ENCODE assay signal across 10 mouse cellular contexts in genomic region chr12:9580041-9580905, GRCm38 (mm10). TPM values are rescaled to one million over a fixed set of nuclear protein-coding genes. Genes with fewer than 3 reads are reported as not detected.
DNase-seq lines count a peak whose midpoint lies in the region; ATAC-seq and TF ChIP-seq lines count a peak whose summit lies in the region.
"Had no signal": no experiment of that assay in that cellular context is flagged by ENCODE, and none has a peak within 500 bp of the region (broad histone marks: within the 10 kb centered on the region; RNA-seq: fewer than 3 reads in every experiment).

No protein-coding gene starts in this region.

- WGBS in forebrain, postnatal 0 days = 2% methylated on average over 33 of the region's 33 CpGs
- WGBS in forebrain, embryonic 14.5 days = 1% methylated on average over 33 of the region's 33 CpGs
- WGBS in heart, adult 2 months = 9% methylated on average over 33 of the region's 33 CpGs
- WGBS in limb, embryonic 13.5 days = 4% methylated on average over 33 of the region's 33 CpGs

- no peaks in the 10 kb centered on the region for H3K4me1 ChIP-seq in forebrain, postnatal 0 days (ENCODE audit: insufficient read depth)
- H3K4me1 ChIP-seq in forebrain, embryonic 14.5 days (ENCODE audit: control insufficient read depth, insufficient read depth, low read length) = peaks cover 2% of the 10 kb centered on the region; the same call in 1 of the 2 replicates
- H3K4me1 ChIP-seq in heart, adult 2 months (ENCODE audit: control insufficient read depth, insufficient read depth, low read length) = no peaks in the 10 kb centered on the region
- peaks cover 69% of the 10 kb centered on the region for H3K4me1 ChIP-seq in limb, embryonic 13.5 days

- no peak for TF ChIP-seq CTCF in forebrain, postnatal 0 days (IDR thresholded peaks at IDR 0.05; ENCODE audit: low read depth)
- TF ChIP-seq CTCF in heart, adult 2 months (IDR thresholded peaks at IDR 0.05) = no peak

- no peaks in the 10 kb centered on the region for H3K79me2 ChIP-seq in heart, adult 2 months (replicated peaks; ENCODE audit: control insufficient read depth, insufficient read depth, low read length)

- H3K27ac ChIP-seq in forebrain, postnatal 0 days (ENCODE audit: low read depth, low read length) = no peak overlapping the region
- no peak overlapping the region for H3K27ac ChIP-seq in forebrain, embryonic 14.5 days (ENCODE audit: low read depth, low read length)
- no peak overlapping the region for H3K27ac ChIP-seq in heart, adult 2 months
- H3K27ac ChIP-seq in limb, embryonic 13.5 days = no peak overlapping the region
- H3K27ac ChIP-seq: macrophage had no signal

- peak; percentile 49 for DNase-seq in forebrain, postnatal 0 days
- no peak for DNase-seq in forebrain, embryonic 14.5 days (ENCODE audit: low spot score)
- DNase-seq in ES-CJ7 (ENCODE audit: low read depth, low spot score) = peak; percentile 55
- DNase-seq in heart, adult 2 months = peak; percentile 53 to 54
- DNase-seq in frontal cortex, postnatal 36 days (ENCODE audit: low spot score in 2 of 2) = no peak
- no peak for DNase-seq in left cerebral cortex, adult 8-10 months (ENCODE audit: low spot score in 2 of 2)

- H3K9ac ChIP-seq in forebrain, postnatal 0 days = no peak overlapping the region
- no peak overlapping the region for H3K9ac ChIP-seq in forebrain, embryonic 14.5 days (ENCODE audit: low read length)
- no peak overlapping the region for H3K9ac ChIP-seq in heart, adult 2 months (ENCODE audit: low read depth, low read length)
- peak overlapping the region; percentile 59 for H3K9ac ChIP-seq in limb, embryonic 13.5 days

- no peak for TF ChIP-seq POLR2A in heart, adult 2 months (IDR thresholded peaks at IDR 0.05; ENCODE audit: insufficient read depth, low read depth, low read length)

- ATAC-seq in forebrain, postnatal 0 days = no peak
- ATAC-seq in forebrain, embryonic 14.5 days = no peak
- no peak for ATAC-seq in limb, embryonic 13.5 days (ENCODE audit: low FRiP score, low read depth)
- ATAC-seq in cerebellum, adult (ENCODE audit: insufficient number of reproducible peaks, low FRiP score, low TSS enrichment) = no peak

- H3K4me2 ChIP-seq in forebrain, postnatal 0 days (ENCODE audit: low read depth) = no peak overlapping the region
- no peak overlapping the region for H3K4me2 ChIP-seq in forebrain, embryonic 14.5 days (ENCODE audit: low read length)
- peak overlapping the region; percentile 73 for H3K4me2 ChIP-seq in limb, embryonic 13.5 days (replicated peaks)

- no peak overlapping the region for H3K4me3 ChIP-seq in forebrain, postnatal 0 days (ENCODE audit: low read depth, low read length)
- no peak overlapping the region for H3K4me3 ChIP-seq in forebrain, embryonic 14.5 days (ENCODE audit: low read depth, low read length)
- H3K4me3 ChIP-seq in heart, adult 2 months = no peak overlapping the region
- H3K4me3 ChIP-seq in limb, embryonic 13.5 days = peak overlapping the region; percentile 70
- H3K4me3 ChIP-seq: erythroblast, embryonic 14.5 days had no signal

- intact Hi-C loops in heart, adult 2 months (cut with DNase I) = no loop called here

- no peak for TF ChIP-seq EP300 in heart, adult 2 months (IDR thresholded peaks at IDR 0.05; ENCODE audit: insufficient read depth, low read depth, low read length)

- peaks cover 71% of the 10 kb centered on the region for H3K27me3 ChIP-seq in forebrain, postnatal 0 days (ENCODE audit: insufficient read depth, low read length)
- H3K27me3 ChIP-seq in forebrain, embryonic 14.5 days (replicated peaks; ENCODE audit: control insufficient read depth, insufficient read depth, low read length) = peaks cover 87% of the 10 kb centered on the region
- peaks cover 10% of the 10 kb centered on the region for H3K27me3 ChIP-seq in heart, adult 2 months (ENCODE audit: control insufficient read depth, insufficient read depth, low read length)
- H3K27me3 ChIP-seq in limb, embryonic 13.5 days = peaks cover 78% of the 10 kb centered on the region

- H3K36me3 ChIP-seq in forebrain, postnatal 0 days (ENCODE audit: insufficient read depth) = no peaks in the 10 kb centered on the region
- H3K36me3 ChIP-seq in forebrain, embryonic 14.5 days (ENCODE audit: control insufficient read depth, insufficient read depth, low read length) = no peaks in the 10 kb centered on the region
- no peaks in the 10 kb centered on the region for H3K36me3 ChIP-seq in heart, adult 2 months (ENCODE audit: control insufficient read depth, insufficient read depth, low read length)
- 0 out of 2 replicates have a peak, but pooled peaks cover 8% of the 10 kb centered on the region for H3K36me3 ChIP-seq in limb, embryonic 13.5 days

- no peaks in the 10 kb centered on the region for H3K9me3 ChIP-seq in forebrain, postnatal 0 days (ENCODE audit: low read length)
- no peaks in the 10 kb centered on the region for H3K9me3 ChIP-seq in forebrain, embryonic 14.5 days (replicated peaks; ENCODE audit: control insufficient read depth, low read length)
- no peaks in the 10 kb centered on the region for H3K9me3 ChIP-seq in limb, embryonic 13.5 days

RNA-seq across cellular contexts. Expression of gene Osr1, which starts 10.4 kb away (rescaled TPM):
- 4.2 and 8.4 TPM in 2 replicates for total RNA-seq in forebrain, postnatal 0 days (2014; rRNA removed)
- polyA plus RNA-seq in forebrain, postnatal 0 days (2015; fragmentation: Nextera tagmentation; extraction: Ambion mirVana) = 5.6 and 7.4 TPM in 2 replicates
- 5.4 and 8.7 TPM in 2 replicates for polyA plus RNA-seq in forebrain, embryonic 14.5 days (2014; fragmentation: Nextera tagmentation; extraction: Ambion mirVana)
- total RNA-seq in heart, adult 2 months (2021) = 1 to 10 TPM; 3.7 to 4.0 TPM
- polyA plus RNA-seq in heart, adult 2 months (2012; rRNA removed) = 6.4 and 15.2 TPM in 2 replicates
- polyA plus RNA-seq in limb, embryonic 13.5 days (2015; fragmentation: Nextera tagmentation; extraction: Ambion mirVana) = 83.2 and 95.3 TPM in 2 replicates
- 1 to 10 TPM; 3.4 to 5.1 (median 3.5) TPM for total RNA-seq in left cerebral cortex, adult 8-10 months (2022)
- polyA plus RNA-seq: erythroblast, embryonic 14.5 days; macrophage had no signal

Comparison
In these comparisons a context has a peak if more than half of its experiments do, and no peak if none do; other contexts are left out.
1. DNase-seq: peak in forebrain, postnatal 0 days (single experiment), ES-CJ7 (single experiment) and heart, adult 2 months (2 of 2); none in forebrain, embryonic 14.5 days (single experiment), frontal cortex, postnatal 36 days (0 of 2) and left cerebral cortex, adult 8-10 months (0 of 2).